In genomic region chr6:4488349-4488748, GRCm38 (mm10) we compare ENCODE assay signal across 8 mouse cellular contexts. TPM values are rescaled to one million over a fixed set of nuclear protein-coding genes. Genes with fewer than 3 reads are reported as not detected.
DNase-seq lines count a peak whose midpoint lies in the region; ATAC-seq and TF ChIP-seq lines count a peak whose summit lies in the region.

No protein-coding gene starts in this region.

- TF ChIP-seq CTCF in spleen, adult 2 months (IDR thresholded peaks at IDR 0.05; ENCODE audit: extremely low read depth, insufficient read depth, insufficient read length, insufficient replicate concordance), result no peak

- H3K4me1 ChIP-seq in spleen, adult 2 months (ENCODE audit: control insufficient read depth, insufficient read depth, insufficient read length), result no peaks in the 10 kb centered on the region
- peaks cover 43% of the 10 kb centered on the region for H3K4me1 ChIP-seq in heart, embryonic 13.5 days
- H3K4me1 ChIP-seq in neural tube, embryonic 13.5 days (replicated peaks), result peaks cover 16% of the 10 kb centered on the region; the same call in 1 of the 2 replicates

- no peak for TF ChIP-seq POLR2A in spleen, adult 2 months (IDR thresholded peaks at IDR 0.05; ENCODE audit: low read depth, low read length)

- ATAC-seq in heart, embryonic 13.5 days (ENCODE audit: extremely low read depth, insufficient number of reproducible peaks, low FRiP score, low TSS enrichment), result no peak
- ATAC-seq in neural tube, embryonic 13.5 days (ENCODE audit: low read depth), result no peak
- ATAC-seq in CD4-positive, CD25-positive, alpha-beta regulatory T cell, adult 4 months, result no peak

- H3K36me3 ChIP-seq in spleen, adult 2 months (ENCODE audit: control insufficient read depth, insufficient read depth, low read length), result no peaks in the 10 kb centered on the region
- no peaks in the 10 kb centered on the region for H3K36me3 ChIP-seq in heart, embryonic 13.5 days
- H3K36me3 ChIP-seq in neural tube, embryonic 13.5 days, result no peaks in the 10 kb centered on the region

- peak overlapping the region; percentile 53 for H3K4me2 ChIP-seq in heart, embryonic 13.5 days
- H3K4me2 ChIP-seq in neural tube, embryonic 13.5 days, result no peak overlapping the region

- 14% methylated on average over 1 of the region's 1 CpGs for WGBS in spleen, adult 2 months
- 13% methylated on average over 1 of the region's 1 CpGs for WGBS in heart, embryonic 13.5 days
- WGBS in neural tube, embryonic 13.5 days, result 22% methylated on average over 1 of the region's 1 CpGs

- H3K27me3 ChIP-seq in spleen, adult 2 months (ENCODE audit: control insufficient read depth, insufficient read depth, low read length), result no peaks in the 10 kb centered on the region
- no peaks in the 10 kb centered on the region for H3K27me3 ChIP-seq in heart, embryonic 13.5 days (replicated peaks)
- H3K27me3 ChIP-seq in neural tube, embryonic 13.5 days, result no peaks in the 10 kb centered on the region

- H3K9ac ChIP-seq in heart, embryonic 13.5 days, result no peak overlapping the region
- no peak overlapping the region for H3K9ac ChIP-seq in neural tube, embryonic 13.5 days

- H3K4me3 ChIP-seq in spleen, adult 2 months (ENCODE audit: extremely low read depth, insufficient read depth, insufficient read length), result no peak overlapping the region
- H3K4me3 ChIP-seq in heart, embryonic 13.5 days, result no peak overlapping the region
- H3K4me3 ChIP-seq in neural tube, embryonic 13.5 days, result no peak overlapping the region

- peak overlapping the region; percentile 41 for H3K27ac ChIP-seq in spleen, adult 2 months (ENCODE audit: insufficient read depth, low read length)
- H3K27ac ChIP-seq in heart, embryonic 13.5 days (replicated peaks), result peak overlapping the region; percentile 92
- H3K27ac ChIP-seq in neural tube, embryonic 13.5 days (replicated peaks), result peak overlapping the region; percentile 49; the same call in 1 of the 2 replicates

- no peak for DNase-seq in spleen, adult 2 months (ENCODE audit: low read depth in 1 of 2, low spot score in 2 of 2)
- no peak for DNase-seq in spleen, postnatal 4 days (ENCODE audit: low spot score in 2 of 2)
- peak; percentile 77 for DNase-seq in kidney, postnatal 14 days
- DNase-seq in right cerebral cortex, adult 18-20 months, result no peak
- no peak for DNase-seq in thymus, postnatal 10 days (ENCODE audit: low spot score in 2 of 2)

- no peaks in the 10 kb centered on the region for H3K9me3 ChIP-seq in heart, embryonic 13.5 days
- H3K9me3 ChIP-seq in neural tube, embryonic 13.5 days, result no peaks in the 10 kb centered on the region

RNA-seq across cellular contexts. Expression of gene Col1a2, which starts 16.3 kb away (rescaled TPM):
- 39.9 and 54.0 TPM in 2 replicates for polyA plus RNA-seq in spleen, adult 2 months (2012; rRNA removed)
- polyA plus RNA-seq in heart, embryonic 13.5 days (2015; fragmentation: Nextera tagmentation; extraction: Ambion mirVana), result 253 and 328 TPM in 2 replicates
- polyA plus RNA-seq in neural tube, embryonic 13.5 days (2015; fragmentation: Nextera tagmentation; extraction: Ambion mirVana), result 178 and 187 TPM in 2 replicates
- polyA plus RNA-seq in CD4-positive, CD25-positive, alpha-beta regulatory T cell, adult 4 months (2017; shearing (Covaris generic)), result under 1 TPM in 1 of 2 experiments, not detected in 1; 0.14 TPM

Comparison
In these comparisons a context has a peak if more than half of its experiments do, and no peak if none do; other contexts are left out.
1. H3K27ac ChIP-seq: peak in every context shown above with its lines; median percentile 92 in heart, embryonic 13.5 days; 49 in neural tube, embryonic 13.5 days; 41 in spleen, adult 2 months.
2. RNA of gene Col1a2, which starts 16.3 kb away (polyA plus RNA-seq): 253 to 328 TPM in heart, embryonic 13.5 days, 178 to 187 TPM in neural tube, embryonic 13.5 days and 39.9 to 54.0 TPM in spleen, adult 2 months; 0.14 TPM in CD4-positive, CD25-positive, alpha-beta regulatory T cell, adult 4 months; every median in the first group is over 10 times any median in the second.